Mouse (Mus musculus): Measurements from ENCODE around the gene Gm20388. TPM values are rescaled to one million over a fixed set of nuclear protein-coding genes. Genes with fewer than 3 reads are reported as not detected.

Gm20388 gene
- total and polyA plus RNA-seq, 3 experiments: 0.02 to 0.05 TPM; not detected in 1

DNA sequence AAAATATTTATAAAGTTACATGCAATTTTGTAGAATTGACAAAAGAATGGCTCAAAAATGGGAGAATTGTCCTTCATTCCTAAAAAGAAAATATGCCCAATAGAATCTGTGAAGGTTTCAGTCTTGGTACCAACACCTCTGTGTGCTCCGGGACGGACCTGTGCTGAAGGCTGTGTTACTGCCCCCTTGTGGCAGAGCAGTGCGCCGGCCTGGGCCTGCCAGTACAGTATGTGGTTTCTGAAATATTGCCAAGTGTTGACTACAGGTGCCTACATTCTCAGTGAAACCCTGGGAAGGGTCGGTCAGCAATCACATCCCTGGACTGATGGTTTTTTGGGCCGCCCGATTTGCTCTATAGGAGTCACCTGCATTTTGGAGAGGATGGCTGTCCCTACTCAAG lies 1688.3 kb downstream of the Gm20388 start:
- no peaks in the 10 kb centered on the region for H3K27me3 ChIP-seq (ENCODE audit: insufficient read depth, low read length)
- TF ChIP-seq CTCF (IDR thresholded peaks at IDR 0.05; ENCODE audit: low read depth, low read length) (peak; percentile 61), GATA2 (IDR thresholded peaks at IDR 0.05; ENCODE audit: borderline replicate concordance, low read depth, low read length) (no peak)
- peaks cover 54% of the 10 kb centered on the region for H3K36me3 ChIP-seq (replicated peaks)
- H3K4me1 ChIP-seq (ENCODE audit: insufficient read depth, low read depth, low read length): no peaks in the 10 kb centered on the region
- peak; percentile 72; the same call in 1 of the 2 replicates for ATAC-seq (ENCODE audit: extremely low read depth, insufficient number of reproducible peaks, low FRiP score, poor library complexity, severe bottlenecking)
- peak; percentile 41 for DNase-seq (ENCODE audit: low spot score)
- H3K4me3 ChIP-seq (ENCODE audit: low read depth, low read length): no peak overlapping the region
- no peaks in the 10 kb centered on the region for H3K9me3 ChIP-seq (replicated peaks)

DNA sequence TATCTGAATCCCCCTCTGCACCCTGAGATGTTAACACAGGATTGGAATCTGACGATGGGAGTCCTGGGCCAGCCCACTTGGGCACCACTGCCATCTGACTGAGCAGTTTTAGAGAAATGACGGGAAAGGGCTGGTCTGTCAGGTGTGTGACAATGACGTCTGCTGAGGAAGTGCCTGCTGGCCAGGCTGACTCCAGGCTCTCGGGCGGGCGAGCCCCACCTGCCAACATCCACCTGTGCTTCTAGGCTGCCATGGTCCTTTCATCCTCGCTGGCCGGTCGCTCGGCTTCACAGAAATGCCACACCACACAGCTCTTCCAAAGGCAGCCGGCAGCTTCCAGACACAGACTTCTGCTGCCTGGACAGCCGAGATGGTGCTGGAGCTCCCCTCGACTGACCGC lies 1689.2 kb downstream of the Gm20388 start:
- no peak overlapping the region for H3K4me3 ChIP-seq (ENCODE audit: low read depth, low read length)
- H3K36me3 ChIP-seq (replicated peaks): peaks cover 45% of the 10 kb centered on the region
- no peaks in the 10 kb centered on the region; the same call in 1 of the 2 replicates for H3K27me3 ChIP-seq (ENCODE audit: insufficient read depth, low read length)
- no peaks in the 10 kb centered on the region for H3K9me3 ChIP-seq (replicated peaks)
- no peaks in the 10 kb centered on the region for H3K4me1 ChIP-seq (ENCODE audit: insufficient read depth, low read depth, low read length)
- ATAC-seq (ENCODE audit: extremely low read depth, insufficient number of reproducible peaks, low FRiP score, poor library complexity, severe bottlenecking) (no peak), DNase-seq (ENCODE audit: low spot score) (no peak)
- no peak for TF ChIP-seq CTCF (IDR thresholded peaks at IDR 0.05; ENCODE audit: low read depth, low read length)
- no peak for TF ChIP-seq TAL1 (conservative IDR thresholded peaks at IDR 0.05; ENCODE audit: low read depth, low read length)
- TF ChIP-seq POLR2AphosphoS5 (IDR thresholded peaks at IDR 0.05; ENCODE audit: insufficient replicate concordance, low read depth, low read length): no peak
- TF ChIP-seq GATA2 (IDR thresholded peaks at IDR 0.05; ENCODE audit: borderline replicate concordance, low read depth, low read length): no peak
- no peak for TF ChIP-seq GATA1 (IDR thresholded peaks at IDR 0.05; ENCODE audit: borderline replicate concordance, low read length)

DNA sequence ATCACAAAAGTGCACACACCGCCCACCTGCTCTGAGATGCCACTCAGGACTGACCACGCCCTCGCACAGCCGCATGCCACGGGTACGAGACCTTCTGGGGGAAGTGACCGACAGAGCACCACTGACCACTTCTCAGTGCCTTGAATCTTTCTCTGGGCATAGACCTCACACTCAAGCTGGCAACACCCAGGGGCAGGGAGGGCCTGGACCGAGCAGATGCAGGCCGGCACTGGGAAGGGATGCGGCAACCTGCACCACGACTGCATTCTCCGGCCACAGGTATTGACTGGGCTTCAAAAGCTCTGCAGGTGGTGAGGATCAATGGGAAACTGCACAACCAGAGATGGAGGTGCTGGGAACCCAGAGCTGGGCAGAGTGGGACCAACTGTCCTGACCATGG lies 1691.8 kb downstream of the Gm20388 start:
- ATAC-seq (ENCODE audit: extremely low read depth, insufficient number of reproducible peaks, low FRiP score, poor library complexity, severe bottlenecking) (no peak), DNase-seq (ENCODE audit: low spot score) (no peak)
- Histone ChIP-seq H3K27me3 (ENCODE audit: insufficient read depth, low read length) (no peaks in the 10 kb centered on the region; the same call in 1 of the 2 replicates), H3K4me3 (ENCODE audit: low read depth, low read length) (no peak overlapping the region), H3K4me1 (ENCODE audit: insufficient read depth, low read depth, low read length) (no peaks in the 10 kb centered on the region), H3K9me3 (replicated peaks) (no peaks in the 10 kb centered on the region), H3K36me3 (replicated peaks) (peaks cover 23% of the 10 kb centered on the region)
- TF ChIP-seq GATA2 (IDR thresholded peaks at IDR 0.05; ENCODE audit: borderline replicate concordance, low read depth, low read length): no peak
- TF ChIP-seq POLR2AphosphoS5 (IDR thresholded peaks at IDR 0.05; ENCODE audit: insufficient replicate concordance, low read depth, low read length): no peak
- TF ChIP-seq CTCF (IDR thresholded peaks at IDR 0.05; ENCODE audit: low read depth, low read length): no peak
- no peak for TF ChIP-seq TAL1 (conservative IDR thresholded peaks at IDR 0.05; ENCODE audit: low read depth, low read length)
- no peak for TF ChIP-seq GATA1 (IDR thresholded peaks at IDR 0.05; ENCODE audit: borderline replicate concordance, low read length)

DNA sequence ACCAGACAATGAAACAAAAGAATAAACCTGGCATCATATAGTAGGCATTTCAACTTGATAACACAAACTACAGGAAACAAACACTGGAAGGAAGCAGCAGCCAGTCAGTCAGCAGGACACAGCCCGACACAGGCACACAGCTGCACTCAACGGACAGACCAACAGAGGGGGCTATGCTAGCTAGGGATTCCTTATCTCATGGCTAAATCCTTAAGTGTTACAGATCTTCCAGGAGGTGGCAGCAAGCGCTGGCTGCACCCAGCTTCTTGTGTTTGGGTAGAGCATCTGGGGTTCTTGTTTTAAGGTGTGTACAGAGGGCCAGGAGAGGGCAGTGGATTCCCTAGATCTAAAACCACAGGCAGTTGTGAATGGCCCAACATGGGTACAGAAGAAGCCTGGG lies 1692.2 kb downstream of the Gm20388 start:
- H3K27me3 ChIP-seq (ENCODE audit: insufficient read depth, low read length): no peaks in the 10 kb centered on the region; the same call in 1 of the 2 replicates
- no peak for ATAC-seq (ENCODE audit: extremely low read depth, insufficient number of reproducible peaks, low FRiP score, poor library complexity, severe bottlenecking)
- TF ChIP-seq GATA1 (IDR thresholded peaks at IDR 0.05; ENCODE audit: borderline replicate concordance, low read length) (no peak), TAL1 (conservative IDR thresholded peaks at IDR 0.05; ENCODE audit: low read depth, low read length) (no peak), POLR2AphosphoS5 (IDR thresholded peaks at IDR 0.05; ENCODE audit: insufficient replicate concordance, low read depth, low read length) (no peak), GATA2 (IDR thresholded peaks at IDR 0.05; ENCODE audit: borderline replicate concordance, low read depth, low read length) (no peak), CTCF (IDR thresholded peaks at IDR 0.05; ENCODE audit: low read depth, low read length) (no peak; the same call in 1 of the 2 replicates)
- H3K4me3 ChIP-seq (ENCODE audit: low read depth, low read length): no peak overlapping the region
- no peaks in the 10 kb centered on the region for H3K9me3 ChIP-seq (replicated peaks)
- H3K4me1 ChIP-seq (ENCODE audit: insufficient read depth, low read depth, low read length): no peaks in the 10 kb centered on the region
- peaks cover 18% of the 10 kb centered on the region for H3K36me3 ChIP-seq (replicated peaks)
- DNase-seq (ENCODE audit: low spot score): no peak

DNA sequence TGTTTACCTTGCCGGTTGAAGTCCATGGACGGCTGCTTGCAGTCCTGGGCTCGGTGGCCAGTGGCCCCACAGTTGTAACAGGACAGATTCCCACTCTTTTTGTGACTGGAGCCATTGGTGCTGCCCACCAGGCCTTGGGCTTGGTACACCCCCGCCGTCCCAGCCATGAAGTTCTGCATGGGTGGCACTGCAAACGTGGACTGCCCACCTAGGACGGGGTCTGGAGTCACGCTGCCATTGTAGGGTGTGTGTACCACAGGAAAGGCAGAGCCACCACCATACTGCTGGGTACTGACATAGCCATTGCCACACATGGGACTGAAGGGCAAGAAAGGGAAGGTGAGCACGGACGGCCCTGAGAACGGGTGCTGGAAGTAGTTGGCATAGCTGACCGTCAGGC lies 1693.2 kb downstream of the Gm20388 start:
- H3K27me3 ChIP-seq (ENCODE audit: insufficient read depth, low read length): no peaks in the 10 kb centered on the region; the same call in 1 of the 2 replicates
- no peak for ATAC-seq (ENCODE audit: extremely low read depth, insufficient number of reproducible peaks, low FRiP score, poor library complexity, severe bottlenecking)
- no peak overlapping the region for H3K4me3 ChIP-seq (ENCODE audit: low read depth, low read length)
- TF ChIP-seq POLR2AphosphoS5 (IDR thresholded peaks at IDR 0.05; ENCODE audit: insufficient replicate concordance, low read depth, low read length) (no peak), TAL1 (conservative IDR thresholded peaks at IDR 0.05; ENCODE audit: low read depth, low read length) (no peak), GATA2 (IDR thresholded peaks at IDR 0.05; ENCODE audit: borderline replicate concordance, low read depth, low read length) (no peak), CTCF (IDR thresholded peaks at IDR 0.05; ENCODE audit: low read depth, low read length) (no peak)
- no peaks in the 10 kb centered on the region for H3K4me1 ChIP-seq (ENCODE audit: insufficient read depth, low read depth, low read length)
- H3K36me3 ChIP-seq (replicated peaks): peaks cover 12% of the 10 kb centered on the region
- no peaks in the 10 kb centered on the region for H3K9me3 ChIP-seq (replicated peaks)
- no peak for DNase-seq (ENCODE audit: low spot score)

DNA sequence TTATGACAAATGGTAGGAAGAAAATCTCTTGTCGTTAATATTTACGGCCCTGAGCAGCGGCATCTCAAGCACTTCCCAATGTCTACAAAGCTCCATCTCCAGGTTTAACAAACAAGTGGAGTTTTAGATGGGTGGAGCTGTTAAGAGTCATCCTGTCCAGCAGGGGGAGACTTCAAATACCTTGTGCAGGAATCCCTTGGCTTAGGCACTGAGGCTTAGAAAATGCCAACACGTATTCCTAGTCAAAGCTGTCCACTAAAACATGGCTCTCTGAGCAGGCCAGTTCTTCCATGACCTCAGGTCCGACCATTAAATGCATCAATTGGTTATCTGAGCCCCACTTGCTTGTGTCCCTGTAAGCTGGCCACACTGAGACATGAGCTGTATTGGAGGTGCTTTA lies 1697.0 kb downstream of the Gm20388 start:
- Histone ChIP-seq H3K36me3 (replicated peaks) (no peaks in the 10 kb centered on the region), H3K9me3 (replicated peaks) (no peaks in the 10 kb centered on the region), H3K4me3 (ENCODE audit: low read depth, low read length) (no peak overlapping the region), H3K27me3 (ENCODE audit: insufficient read depth, low read length) (no peaks in the 10 kb centered on the region; the same call in 1 of the 2 replicates), H3K4me1 (ENCODE audit: insufficient read depth, low read depth, low read length) (no peaks in the 10 kb centered on the region)
- ATAC-seq (ENCODE audit: extremely low read depth, insufficient number of reproducible peaks, low FRiP score, poor library complexity, severe bottlenecking): no peak
- TF ChIP-seq GATA2 (IDR thresholded peaks at IDR 0.05; ENCODE audit: borderline replicate concordance, low read depth, low read length) (no peak), CTCF (IDR thresholded peaks at IDR 0.05; ENCODE audit: low read depth, low read length) (no peak), GATA1 (IDR thresholded peaks at IDR 0.05; ENCODE audit: borderline replicate concordance, low read length) (no peak), POLR2AphosphoS5 (IDR thresholded peaks at IDR 0.05; ENCODE audit: insufficient replicate concordance, low read depth, low read length) (no peak), TAL1 (conservative IDR thresholded peaks at IDR 0.05; ENCODE audit: low read depth, low read length) (no peak)
- no peak for DNase-seq (ENCODE audit: low spot score)

Data from G1E (cell line).